Mouse (Mus musculus): ENCODE results near the gene Syt1. TPM values are rescaled to one million over a fixed set of nuclear protein-coding genes. Genes with fewer than 3 reads are reported as not detected.

Gene Syt1
- polyA plus RNA-seq, 1 experiment, result not detected

- Histone ChIP-seq H3K4me3 (ENCODE audit: insufficient read depth, low read depth, low read length) (no peak overlapping the region), H3K4me1 (ENCODE audit: control insufficient read depth, insufficient read depth, insufficient read length, low read length) (no peaks in the 10 kb centered on the region), H3K27ac (replicated peaks; ENCODE audit: low read depth, low read length) (no peak overlapping the region)
These were observed 400.6 kb downstream of the Syt1 start for GRCm38 (mm10) chr10:108610057-108610644.

GRCm38 (mm10) chr10:108601672-108602412 lies 408.9 kb downstream of the Syt1 start:
- Histone ChIP-seq H3K27ac (replicated peaks; ENCODE audit: low read depth, low read length) (no peak overlapping the region), H3K4me3 (ENCODE audit: insufficient read depth, low read depth, low read length) (no peak overlapping the region), H3K4me1 (ENCODE audit: control insufficient read depth, insufficient read depth, insufficient read length, low read length) (no peaks in the 10 kb centered on the region)

GRCm38 (mm10) chr10:108600693-108601092 lies 410.1 kb downstream of the Syt1 start:
- Histone ChIP-seq H3K4me3 (ENCODE audit: insufficient read depth, low read depth, low read length) (no peak overlapping the region), H3K4me1 (ENCODE audit: control insufficient read depth, insufficient read depth, insufficient read length, low read length) (no peaks in the 10 kb centered on the region), H3K27ac (replicated peaks; ENCODE audit: low read depth, low read length) (no peak overlapping the region)

GRCm38 (mm10) chr10:108597385-108597784 lies 413.4 kb downstream of the Syt1 start:
- Histone ChIP-seq H3K4me3 (ENCODE audit: insufficient read depth, low read depth, low read length) (no peak overlapping the region), H3K4me1 (ENCODE audit: control insufficient read depth, insufficient read depth, insufficient read length, low read length) (no peaks in the 10 kb centered on the region), H3K27ac (replicated peaks; ENCODE audit: low read depth, low read length) (no peak overlapping the region)

GRCm38 (mm10) chr10:108596162-108596927 lies 414.4 kb downstream of the Syt1 start:
- no peak overlapping the region for H3K4me3 ChIP-seq (ENCODE audit: insufficient read depth, low read depth, low read length)
- H3K4me1 ChIP-seq (ENCODE audit: control insufficient read depth, insufficient read depth, insufficient read length, low read length), result no peaks in the 10 kb centered on the region
- no peak overlapping the region for H3K27ac ChIP-seq (replicated peaks; ENCODE audit: low read depth, low read length)

GRCm38 (mm10) chr10:108589355-108589754 lies 421.4 kb downstream of the Syt1 start:
- Histone ChIP-seq H3K4me3 (ENCODE audit: insufficient read depth, low read depth, low read length) (no peak overlapping the region), H3K27ac (replicated peaks; ENCODE audit: low read depth, low read length) (no peak overlapping the region), H3K4me1 (ENCODE audit: control insufficient read depth, insufficient read depth, insufficient read length, low read length) (no peaks in the 10 kb centered on the region)

- H3K27ac ChIP-seq (replicated peaks; ENCODE audit: low read depth, low read length), result no peak overlapping the region
- no peak overlapping the region for H3K4me3 ChIP-seq (ENCODE audit: insufficient read depth, low read depth, low read length)
- no peaks in the 10 kb centered on the region for H3K4me1 ChIP-seq (ENCODE audit: control insufficient read depth, insufficient read depth, insufficient read length, low read length)
These were observed 421.9 kb downstream of the Syt1 start for GRCm38 (mm10) chr10:108588924-108589323.

- Histone ChIP-seq H3K4me1 (ENCODE audit: control insufficient read depth, insufficient read depth, insufficient read length, low read length) (no peaks in the 10 kb centered on the region), H3K4me3 (ENCODE audit: insufficient read depth, low read depth, low read length) (no peak overlapping the region), H3K27ac (replicated peaks; ENCODE audit: low read depth, low read length) (no peak overlapping the region)
These were observed 427.1 kb downstream of the Syt1 start for GRCm38 (mm10) chr10:108583694-108584093.

- no peaks in the 10 kb centered on the region for H3K4me1 ChIP-seq (ENCODE audit: control insufficient read depth, insufficient read depth, insufficient read length, low read length)
- no peak overlapping the region for H3K27ac ChIP-seq (replicated peaks; ENCODE audit: low read depth, low read length)
- H3K4me3 ChIP-seq (ENCODE audit: insufficient read depth, low read depth, low read length), result no peak overlapping the region
These were observed 428.4 kb downstream of the Syt1 start for GRCm38 (mm10) chr10:108582397-108582730.

- no peak overlapping the region for H3K4me3 ChIP-seq (ENCODE audit: insufficient read depth, low read depth, low read length)
- no peak overlapping the region for H3K27ac ChIP-seq (replicated peaks; ENCODE audit: low read depth, low read length)
- H3K4me1 ChIP-seq (ENCODE audit: control insufficient read depth, insufficient read depth, insufficient read length, low read length), result no peaks in the 10 kb centered on the region
These were observed 429.0 kb downstream of the Syt1 start for GRCm38 (mm10) chr10:108581555-108582396.

- no peaks in the 10 kb centered on the region for H3K4me1 ChIP-seq (ENCODE audit: control insufficient read depth, insufficient read depth, insufficient read length, low read length)
- no peak overlapping the region for H3K27ac ChIP-seq (replicated peaks; ENCODE audit: low read depth, low read length)
- no peak overlapping the region for H3K4me3 ChIP-seq (ENCODE audit: insufficient read depth, low read depth, low read length)
These were observed 429.9 kb downstream of the Syt1 start for GRCm38 (mm10) chr10:108580786-108581420.

GRCm38 (mm10) chr10:108579396-108579795 lies 431.4 kb downstream of the Syt1 start:
- H3K4me1 ChIP-seq (ENCODE audit: control insufficient read depth, insufficient read depth, insufficient read length, low read length), result no peaks in the 10 kb centered on the region
- H3K27ac ChIP-seq (replicated peaks; ENCODE audit: low read depth, low read length), result no peak overlapping the region
- H3K4me3 ChIP-seq (ENCODE audit: insufficient read depth, low read depth, low read length), result no peak overlapping the region

- Histone ChIP-seq H3K4me1 (ENCODE audit: control insufficient read depth, insufficient read depth, insufficient read length, low read length) (no peaks in the 10 kb centered on the region), H3K27ac (replicated peaks; ENCODE audit: low read depth, low read length) (no peak overlapping the region), H3K4me3 (ENCODE audit: insufficient read depth, low read depth, low read length) (no peak overlapping the region)
These were observed 433.2 kb downstream of the Syt1 start for GRCm38 (mm10) chr10:108577611-108578010.

- H3K4me3 ChIP-seq (ENCODE audit: insufficient read depth, low read depth, low read length), result no peak overlapping the region
- H3K27ac ChIP-seq (replicated peaks; ENCODE audit: low read depth, low read length), result no peak overlapping the region
- H3K4me1 ChIP-seq (ENCODE audit: control insufficient read depth, insufficient read depth, insufficient read length, low read length), result no peaks in the 10 kb centered on the region
These were observed 438.0 kb downstream of the Syt1 start for GRCm38 (mm10) chr10:108572764-108573163.
